Mouse (Mus musculus): Measurements from ENCODE around the gene Actl6b. TPM values are rescaled to one million over a fixed set of nuclear protein-coding genes. Genes with fewer than 3 reads are reported as not detected.

Gene Actl6b
- total and polyA plus RNA-seq, 3 experiments = 0.15 TPM; not detected in 2

DNA sequence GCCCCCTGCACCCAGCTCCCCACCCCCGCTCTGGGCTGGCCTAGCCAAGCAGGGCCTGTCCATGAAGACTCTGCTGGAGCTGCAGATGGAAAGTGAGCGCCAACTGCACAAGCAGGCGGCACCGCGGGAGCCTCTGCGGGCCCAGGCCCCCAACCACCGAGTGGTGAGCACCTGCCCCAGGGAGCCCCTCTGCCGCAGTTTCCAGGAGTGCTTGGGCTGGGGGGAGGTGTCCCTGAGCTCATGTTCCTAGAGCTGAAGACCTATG lies 29.1 kb upstream of the Actl6b start:
- no peaks in the 10 kb centered on the region for H3K4me1 ChIP-seq (ENCODE audit: control insufficient read depth in 1 of 2, insufficient read depth in 2 of 2, low read length in 2 of 2)
- H3K9me3 ChIP-seq (replicated peaks; ENCODE audit: insufficient read depth, low read length) = no peaks in the 10 kb centered on the region
- H3K79me2 ChIP-seq (ENCODE audit: control insufficient read depth, insufficient read depth, low read length, poor library complexity) = no peaks in the 10 kb centered on the region
- H3K4me3 ChIP-seq (ENCODE audit: control insufficient read depth in 1 of 2, insufficient read depth in 1 of 2, low read depth in 2 of 2, low read length in 2 of 2) = no peak overlapping the region
- H3K36me3 ChIP-seq (ENCODE audit: control insufficient read depth in 1 of 2, insufficient read depth in 2 of 2, low read length in 2 of 2) = peaks cover 0 to 6% of the 10 kb centered on the region in 2 experiments; a peak in 3 of 4 replicates
- no peak for DNase-seq (ENCODE audit: low read depth, low spot score)
- H3K9ac ChIP-seq (ENCODE audit: control insufficient read depth, low read depth, low read length, poor library complexity, severe bottlenecking) = no peak overlapping the region
- no peaks in the 10 kb centered on the region for H3K27me3 ChIP-seq (ENCODE audit: control insufficient read depth in 1 of 2, insufficient read depth in 2 of 2, low read length in 2 of 2)
- no peak for TF ChIP-seq TAL1 (IDR thresholded peaks at IDR 0.05; ENCODE audit: low read length)
- TF ChIP-seq ZNF384 (IDR thresholded peaks at IDR 0.05; ENCODE audit: low read depth, low read length) = no peak
- H3K27ac ChIP-seq (ENCODE audit: control insufficient read depth, low read depth, low read length) = no peak overlapping the region

GRCm38 (mm10) chr5:137524671-137525070 lies 28.6 kb upstream of the Actl6b start:
- H3K27ac ChIP-seq (ENCODE audit: control insufficient read depth, low read depth, low read length) = no peak overlapping the region
- TF ChIP-seq ELF1 (IDR thresholded peaks at IDR 0.05; ENCODE audit: low read depth, low read length) = no peak
- no peak for TF ChIP-seq CHD2 (IDR thresholded peaks at IDR 0.05; ENCODE audit: low read length)
- no peak for TF ChIP-seq POLR2A (IDR thresholded peaks at IDR 0.05; ENCODE audit: control insufficient read depth in 1 of 2, insufficient read depth in 1 of 2, low read depth in 1 of 2, low read length in 2 of 2, poor library complexity in 1 of 2)
- TF ChIP-seq CTCF (IDR thresholded peaks at IDR 0.05 in 2 of 3, conservative IDR thresholded peaks at IDR 0.05 in 1 of 3; ENCODE audit: control insufficient read depth in 1 of 3, insufficient read depth in 1 of 3, low read depth in 2 of 3, low read length in 3 of 3, poor library complexity in 1 of 3, severe bottlenecking in 1 of 3) = no peak
- no peak for TF ChIP-seq POLR2AphosphoS2 (IDR thresholded peaks at IDR 0.05; ENCODE audit: low read length)
- no peak for TF ChIP-seq SMC3 (IDR thresholded peaks at IDR 0.05; ENCODE audit: low read depth, low read length)
- H3K4me1 ChIP-seq (ENCODE audit: control insufficient read depth in 1 of 2, insufficient read depth in 2 of 2, low read length in 2 of 2) = no peaks in the 10 kb centered on the region

GRCm38 (mm10) chr5:137525511-137525910 lies 27.8 kb upstream of the Actl6b start:
- Histone ChIP-seq H3K27ac (ENCODE audit: control insufficient read depth, low read depth, low read length) (no peak overlapping the region), H3K4me3 (ENCODE audit: control insufficient read depth in 1 of 2, insufficient read depth in 1 of 2, low read depth in 2 of 2, low read length in 2 of 2) (no peak overlapping the region), H3K9ac (ENCODE audit: control insufficient read depth, low read depth, low read length, poor library complexity, severe bottlenecking) (no peak overlapping the region), H3K9me3 (replicated peaks; ENCODE audit: insufficient read depth, low read length) (no peaks in the 10 kb centered on the region), H3K4me1 (ENCODE audit: control insufficient read depth in 1 of 2, insufficient read depth in 2 of 2, low read length in 2 of 2) (no peaks in the 10 kb centered on the region), H3K36me3 (ENCODE audit: control insufficient read depth in 1 of 2, insufficient read depth in 2 of 2, low read length in 2 of 2) (peaks cover 0 to 6% of the 10 kb centered on the region in 2 experiments; a peak in 3 of 4 replicates), H3K27me3 (ENCODE audit: control insufficient read depth in 1 of 2, insufficient read depth in 2 of 2, low read length in 2 of 2) (no peaks in the 10 kb centered on the region), H3K79me2 (ENCODE audit: control insufficient read depth, insufficient read depth, low read length, poor library complexity) (peaks cover 5% of the 10 kb centered on the region; the same call in 1 of the 2 replicates)
- TF ChIP-seq MAZ (IDR thresholded peaks at IDR 0.05; ENCODE audit: low read depth, low read length) (no peak), ETS1 (IDR thresholded peaks at IDR 0.05; ENCODE audit: low read depth, low read length) (no peak), KAT2A (conservative IDR thresholded peaks at IDR 0.05; ENCODE audit: low read depth, low read length) (no peak), GATA1 (IDR thresholded peaks at IDR 0.05; ENCODE audit: low read depth, low read length) (no peak), TAL1 (IDR thresholded peaks at IDR 0.05; ENCODE audit: low read length) (no peak), RCOR1 (IDR thresholded peaks at IDR 0.05; ENCODE audit: low read depth, low read length) (no peak), MEF2A (IDR thresholded peaks at IDR 0.05; ENCODE audit: extremely low read depth, insufficient replicate concordance, low read depth, low read length, poor library complexity, severe bottlenecking) (no peak)
- no peak for DNase-seq (ENCODE audit: low read depth, low spot score)

More at GRCm38 (mm10) chr5:137524671-137525070, 28.6 kb upstream of the Actl6b start:
- no peak overlapping the region for H3K9ac ChIP-seq (ENCODE audit: control insufficient read depth, low read depth, low read length, poor library complexity, severe bottlenecking)
- no peak overlapping the region for H3K4me3 ChIP-seq (ENCODE audit: control insufficient read depth in 1 of 2, insufficient read depth in 1 of 2, low read depth in 2 of 2, low read length in 2 of 2)
- DNase-seq (ENCODE audit: low read depth, low spot score) = no peak
- H3K27me3 ChIP-seq (ENCODE audit: control insufficient read depth in 1 of 2, insufficient read depth in 2 of 2, low read length in 2 of 2) = no peaks in the 10 kb centered on the region
- H3K9me3 ChIP-seq (replicated peaks; ENCODE audit: insufficient read depth, low read length) = no peaks in the 10 kb centered on the region
- peaks cover 0 to 6% of the 10 kb centered on the region in 2 experiments; a peak in 3 of 4 replicates for H3K36me3 ChIP-seq (ENCODE audit: control insufficient read depth in 1 of 2, insufficient read depth in 2 of 2, low read length in 2 of 2)
- H3K79me2 ChIP-seq (ENCODE audit: control insufficient read depth, insufficient read depth, low read length, poor library complexity) = no peaks in the 10 kb centered on the region

Data from MEL (cell line).